Mouse (Mus musculus): ENCODE results near the gene Gm13278.
"Not testable (repeated sequence)": the region's sequence is repeated elsewhere in the genome, so short reads cannot be mapped to it uniquely, and the experiment has no call there.

GRCm38 (mm10) chr4:88797097-88797496 is 5.7 kb downstream of the Gm13278 start, which contains the start of gene Gm13279:
- TF ChIP-seq CTCF (IDR thresholded peaks at IDR 0.05; ENCODE audit: control insufficient read depth, insufficient read depth, low read length); POLR2A (IDR thresholded peaks at IDR 0.05; ENCODE audit: borderline replicate concordance, control insufficient read depth, low read depth, low read length): not testable (repeated sequence)
